Mouse (Mus musculus): ENCODE data around the gene Daam1.

GRCm38 (mm10) chr12:71849051-71849450 is 18.2 kb downstream of the Daam1 start:
- TF ChIP-seq CTCF (IDR thresholded peaks at IDR 0.05; ENCODE audit: control insufficient read depth, insufficient read depth, low read length): no peak
- no peak for TF ChIP-seq POLR2A (IDR thresholded peaks at IDR 0.05; ENCODE audit: borderline replicate concordance, control insufficient read depth, low read depth, low read length)

Measured in bone marrow, adult 2 months (tissue).